Mouse (Mus musculus): Measurements from ENCODE around the gene Podnl1. TPM values are rescaled to one million over a fixed set of nuclear protein-coding genes. Genes with fewer than 3 reads are reported as not detected.

The Podnl1 gene
- polyA plus RNA-seq, 1 experiment: 0.67 TPM

DNA sequence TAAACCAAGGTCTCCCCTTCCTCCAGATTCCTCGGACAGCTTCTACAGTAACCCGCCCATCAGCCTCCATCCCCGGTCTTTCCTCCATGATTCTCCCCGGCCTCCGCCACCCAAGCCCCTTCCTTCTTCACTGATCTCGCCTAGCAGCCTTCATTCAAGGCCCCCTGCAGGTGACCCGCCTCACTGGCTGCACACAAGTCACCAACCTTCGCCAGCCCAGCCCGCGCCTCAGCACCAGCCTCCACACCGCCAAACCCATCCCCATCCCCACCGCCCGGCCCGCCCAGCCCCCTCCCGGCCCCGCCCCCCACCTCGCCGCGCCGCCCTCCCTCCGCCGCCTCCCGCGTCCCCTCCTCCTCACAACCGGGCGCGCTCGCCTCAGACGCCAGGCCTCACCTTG lies 21.6 kb upstream of the Podnl1 start:
- H3K4me3 ChIP-seq (ENCODE audit: insufficient read depth, low read depth, low read length): peak overlapping the region; percentile 74
- DNase-seq: no peak
- TF ChIP-seq CTCF (conservative IDR thresholded peaks at IDR 0.05; ENCODE audit: insufficient read depth, insufficient read length, low read depth, low read length) (0 out of 2 replicates have a peak, but pooled peaks have one; percentile 24), POLR2A (IDR thresholded peaks at IDR 0.05; ENCODE audit: low read depth, low read length) (no peak)
- H3K4me1 ChIP-seq (ENCODE audit: control insufficient read depth, insufficient read depth, low read length): peaks cover 6% of the 10 kb centered on the region
- H3K27ac ChIP-seq (ENCODE audit: insufficient read depth, low read depth, low read length): 0 out of 2 replicates have a peak overlapping the region, but pooled peaks have one; percentile 33
- H3K27me3 ChIP-seq (replicated peaks; ENCODE audit: control insufficient read depth, insufficient read depth, low read length): no peaks in the 10 kb centered on the region
- WGBS: 2% methylated on average over 29 of the region's 29 CpGs
- H3K36me3 ChIP-seq (ENCODE audit: control insufficient read depth, insufficient read depth, low read length): no peaks in the 10 kb centered on the region

DNA sequence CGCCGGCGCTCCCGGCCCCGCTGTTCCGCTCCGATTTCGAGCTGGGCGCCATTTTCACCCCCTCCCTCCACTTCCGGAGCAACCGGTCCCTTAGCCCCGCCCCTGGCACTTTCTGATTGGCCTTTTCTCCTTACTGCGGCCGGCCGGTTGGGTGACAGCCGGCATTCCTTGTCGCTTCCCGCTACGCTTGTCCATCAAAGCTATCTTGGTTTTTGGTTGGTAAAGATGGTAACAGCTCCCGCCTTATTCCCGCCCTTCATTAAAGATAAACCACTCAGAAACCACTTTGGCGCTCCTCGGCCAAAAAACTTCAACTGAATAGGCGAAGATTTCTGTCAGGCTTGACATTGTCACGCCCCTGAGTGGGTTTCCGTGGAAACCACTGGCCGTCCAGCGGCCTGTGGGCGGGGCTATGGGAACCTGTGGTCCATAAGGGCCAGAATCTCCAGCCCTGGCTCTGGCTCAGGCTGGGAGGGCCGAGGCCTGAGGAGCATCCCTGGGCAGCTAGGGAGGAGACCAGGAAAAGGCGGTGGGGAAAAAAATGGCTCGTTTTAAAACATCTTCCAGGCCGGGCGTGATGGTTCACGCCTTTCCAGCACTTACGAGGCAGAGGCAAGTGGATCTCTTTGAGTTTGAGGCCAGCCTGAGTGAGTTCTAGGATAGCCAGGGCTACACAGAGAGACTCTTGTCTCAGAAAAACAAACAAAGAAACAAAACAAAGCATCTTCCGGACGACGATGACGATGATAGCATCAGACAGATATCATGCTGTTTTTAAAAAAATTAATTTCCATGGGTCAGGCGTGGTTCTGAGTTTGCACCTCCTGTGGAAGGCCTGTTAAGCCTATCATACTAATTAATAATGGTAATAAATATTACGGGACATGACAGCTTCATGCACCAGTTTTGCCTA lies 20.8 kb upstream of the Podnl1 start, which contains the start of gene Dcaf15:
Dcaf15 (minus strand) TSS at position 72 of the 913 bp plus-strand sequence.
- H3K36me3 ChIP-seq (ENCODE audit: control insufficient read depth, insufficient read depth, low read length): no peaks in the 10 kb centered on the region
- DNase-seq: peak; percentile 99
- H3K27me3 ChIP-seq (replicated peaks; ENCODE audit: control insufficient read depth, insufficient read depth, low read length): no peaks in the 10 kb centered on the region
- H3K27ac ChIP-seq (ENCODE audit: insufficient read depth, low read depth, low read length): peak within 1 kb of the TSS; percentile 33; the same call in 1 of the 2 replicates
- H3K4me3 ChIP-seq (ENCODE audit: insufficient read depth, low read depth, low read length): peak within 1 kb of the TSS; percentile 74
- WGBS: 8% methylated on average over 42 of the region's 42 CpGs
- TF ChIP-seq POLR2A (IDR thresholded peaks at IDR 0.05; ENCODE audit: low read depth, low read length): no peak
- TF ChIP-seq CTCF (conservative IDR thresholded peaks at IDR 0.05; ENCODE audit: insufficient read depth, insufficient read length, low read depth, low read length): no peak
- H3K4me1 ChIP-seq (ENCODE audit: control insufficient read depth, insufficient read depth, low read length): peaks cover 6% of the 10 kb centered on the region

DNA sequence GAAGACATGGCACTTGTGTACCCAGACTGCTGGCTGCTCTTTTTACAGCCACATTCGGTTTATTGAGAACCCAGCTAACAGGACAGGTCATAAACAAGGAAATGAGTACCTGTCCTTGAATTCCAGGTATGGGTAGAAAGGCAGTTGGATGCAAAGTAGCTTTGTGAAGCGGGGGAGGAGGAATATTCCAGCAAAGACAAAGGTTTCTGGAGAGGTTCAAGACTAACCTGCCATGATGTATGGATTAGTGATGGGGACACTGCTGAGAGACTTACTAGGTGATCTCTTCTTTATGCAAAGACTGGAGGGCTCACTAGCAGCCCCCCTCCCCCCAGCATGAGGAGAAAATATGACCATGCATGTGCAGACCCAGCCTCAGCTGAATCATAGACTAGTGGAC lies 20.1 kb upstream of the Podnl1 start:
- H3K4me1 ChIP-seq (ENCODE audit: control insufficient read depth, insufficient read depth, low read length): peaks cover 6% of the 10 kb centered on the region
- no peak for DNase-seq
- H3K4me3 ChIP-seq (ENCODE audit: insufficient read depth, low read depth, low read length): no peak overlapping the region
- 64% methylated on average over 2 of the region's 2 CpGs for WGBS
- H3K27ac ChIP-seq (ENCODE audit: insufficient read depth, low read depth, low read length): no peak overlapping the region
- TF ChIP-seq POLR2A (IDR thresholded peaks at IDR 0.05; ENCODE audit: low read depth, low read length) (no peak), CTCF (conservative IDR thresholded peaks at IDR 0.05; ENCODE audit: insufficient read depth, insufficient read length, low read depth, low read length) (no peak)
- H3K36me3 ChIP-seq (ENCODE audit: control insufficient read depth, insufficient read depth, low read length): no peaks in the 10 kb centered on the region
- no peaks in the 10 kb centered on the region for H3K27me3 ChIP-seq (replicated peaks; ENCODE audit: control insufficient read depth, insufficient read depth, low read length)

DNA sequence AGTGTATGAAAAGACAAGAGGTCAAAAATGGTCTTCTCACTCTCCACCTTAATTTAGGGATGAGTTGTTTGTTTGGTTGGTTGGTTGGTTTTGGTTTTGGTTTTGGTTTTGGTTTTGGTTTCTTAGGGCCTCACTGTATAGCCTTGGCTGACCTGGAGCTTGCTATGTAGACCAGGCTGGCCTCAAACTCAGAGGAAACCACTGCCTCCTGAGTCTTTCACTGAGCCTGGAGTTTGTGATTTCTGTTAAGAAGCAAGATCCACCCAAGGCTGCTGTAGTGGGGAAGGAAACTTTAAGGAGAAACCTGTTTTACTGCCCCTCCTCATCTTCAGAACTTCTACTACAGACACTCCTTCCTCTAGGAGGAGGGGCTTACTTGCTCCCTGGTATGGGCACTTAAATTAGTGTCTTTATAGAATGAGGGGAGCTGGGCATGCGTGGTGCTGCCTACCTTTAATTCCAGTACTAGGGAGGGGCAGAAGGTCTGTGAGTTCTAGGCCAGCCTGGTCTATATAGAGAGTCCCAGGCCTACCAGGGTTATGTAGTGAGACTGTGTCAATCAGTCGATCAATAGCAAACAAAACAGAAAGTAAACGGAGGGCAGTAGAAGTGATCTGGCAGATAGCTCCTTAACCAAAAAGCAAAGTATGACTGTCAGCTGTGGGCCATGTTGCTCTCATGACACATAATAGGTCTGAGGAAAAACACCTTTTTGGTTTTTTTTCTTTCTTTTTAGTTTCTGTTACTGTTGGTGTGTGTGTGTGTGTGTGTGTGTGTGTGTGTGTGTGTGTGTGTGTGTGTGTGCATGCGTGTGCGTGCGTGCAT lies 19.4 kb upstream of the Podnl1 start:
- TF ChIP-seq POLR2A (IDR thresholded peaks at IDR 0.05; ENCODE audit: low read depth, low read length) (no peak), CTCF (conservative IDR thresholded peaks at IDR 0.05; ENCODE audit: insufficient read depth, insufficient read length, low read depth, low read length) (no peak)
- no peaks in the 10 kb centered on the region for H3K27me3 ChIP-seq (replicated peaks; ENCODE audit: control insufficient read depth, insufficient read depth, low read length)
- H3K27ac ChIP-seq (ENCODE audit: insufficient read depth, low read depth, low read length): no peak overlapping the region
- H3K4me1 ChIP-seq (ENCODE audit: control insufficient read depth, insufficient read depth, low read length): peaks cover 6% of the 10 kb centered on the region
- DNase-seq: no peak
- no peak overlapping the region for H3K4me3 ChIP-seq (ENCODE audit: insufficient read depth, low read depth, low read length)
- H3K36me3 ChIP-seq (ENCODE audit: control insufficient read depth, insufficient read depth, low read length): no peaks in the 10 kb centered on the region
- WGBS: 96% methylated on average over 6 of the region's 6 CpGs

DNA sequence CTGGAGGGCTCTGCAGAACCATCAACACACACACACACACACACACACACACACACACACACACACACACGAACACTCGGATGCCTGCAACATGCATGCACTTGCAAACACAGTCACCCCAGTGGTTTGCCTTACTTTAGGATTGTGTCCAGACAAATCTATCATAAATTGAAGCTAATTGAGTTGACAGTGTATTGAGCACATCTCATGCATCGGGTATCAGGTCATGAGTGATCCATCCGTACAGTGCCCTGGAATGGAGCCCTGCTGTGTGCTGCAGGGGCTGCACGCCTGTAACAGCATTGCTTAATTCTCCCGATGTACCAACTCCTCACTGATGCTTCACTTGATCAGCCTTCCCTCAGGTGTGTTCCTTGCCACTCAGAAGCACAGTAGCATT lies 10.1 kb upstream of the Podnl1 start:
- no peak for TF ChIP-seq CTCF (conservative IDR thresholded peaks at IDR 0.05; ENCODE audit: insufficient read depth, insufficient read length, low read depth, low read length)
- H3K27me3 ChIP-seq (replicated peaks; ENCODE audit: control insufficient read depth, insufficient read depth, low read length): no peaks in the 10 kb centered on the region
- H3K4me1 ChIP-seq (ENCODE audit: control insufficient read depth, insufficient read depth, low read length): no peaks in the 10 kb centered on the region
- 90% methylated on average over 6 of the region's 6 CpGs for WGBS
- H3K4me3 ChIP-seq (ENCODE audit: insufficient read depth, low read depth, low read length): no peak overlapping the region
- no peak for DNase-seq
- no peak overlapping the region for H3K27ac ChIP-seq (ENCODE audit: insufficient read depth, low read depth, low read length)
- no peaks in the 10 kb centered on the region for H3K36me3 ChIP-seq (ENCODE audit: control insufficient read depth, insufficient read depth, low read length)

- WGBS: 85% methylated on average over 3 of the region's 3 CpGs
- Histone ChIP-seq H3K27ac (ENCODE audit: insufficient read depth, low read depth, low read length) (no peak overlapping the region), H3K4me1 (ENCODE audit: control insufficient read depth, insufficient read depth, low read length) (no peaks in the 10 kb centered on the region), H3K27me3 (replicated peaks; ENCODE audit: control insufficient read depth, insufficient read depth, low read length) (no peaks in the 10 kb centered on the region), H3K4me3 (ENCODE audit: insufficient read depth, low read depth, low read length) (no peak overlapping the region), H3K36me3 (ENCODE audit: control insufficient read depth, insufficient read depth, low read length) (no peaks in the 10 kb centered on the region)
- DNase-seq: no peak
- TF ChIP-seq CTCF (conservative IDR thresholded peaks at IDR 0.05; ENCODE audit: insufficient read depth, insufficient read length, low read depth, low read length): no peak
- no peak for TF ChIP-seq POLR2A (IDR thresholded peaks at IDR 0.05; ENCODE audit: low read depth, low read length)
Measured at GRCm38 (mm10) chr8:84122151-84122550, 3.6 kb upstream of the Podnl1 start.

- H3K4me3 ChIP-seq (ENCODE audit: insufficient read depth, low read depth, low read length): no peak overlapping the region
- H3K27me3 ChIP-seq (replicated peaks; ENCODE audit: control insufficient read depth, insufficient read depth, low read length): no peaks in the 10 kb centered on the region
- 75% methylated on average over 2 of the region's 2 CpGs for WGBS
- TF ChIP-seq POLR2A (IDR thresholded peaks at IDR 0.05; ENCODE audit: low read depth, low read length) (no peak), CTCF (conservative IDR thresholded peaks at IDR 0.05; ENCODE audit: insufficient read depth, insufficient read length, low read depth, low read length) (no peak)
- DNase-seq: no peak
- no peaks in the 10 kb centered on the region for H3K4me1 ChIP-seq (ENCODE audit: control insufficient read depth, insufficient read depth, low read length)
- H3K27ac ChIP-seq (ENCODE audit: insufficient read depth, low read depth, low read length): no peak overlapping the region
- H3K36me3 ChIP-seq (ENCODE audit: control insufficient read depth, insufficient read depth, low read length): no peaks in the 10 kb centered on the region
Measured at GRCm38 (mm10) chr8:84126742-84127141, 953 bp downstream of the Podnl1 start.
